Mouse (Mus musculus) mature B cell (primary cell): ENCODE results near the gene Dapl1.

Experiments
- in situ Hi-C: fragments of 300-500 bp; cut with MboI; formaldehyde crosslinking; loops from 2 replicates; pipeline ENCODE4 v1.14.3; 2019

The Dapl1 gene

DNA sequence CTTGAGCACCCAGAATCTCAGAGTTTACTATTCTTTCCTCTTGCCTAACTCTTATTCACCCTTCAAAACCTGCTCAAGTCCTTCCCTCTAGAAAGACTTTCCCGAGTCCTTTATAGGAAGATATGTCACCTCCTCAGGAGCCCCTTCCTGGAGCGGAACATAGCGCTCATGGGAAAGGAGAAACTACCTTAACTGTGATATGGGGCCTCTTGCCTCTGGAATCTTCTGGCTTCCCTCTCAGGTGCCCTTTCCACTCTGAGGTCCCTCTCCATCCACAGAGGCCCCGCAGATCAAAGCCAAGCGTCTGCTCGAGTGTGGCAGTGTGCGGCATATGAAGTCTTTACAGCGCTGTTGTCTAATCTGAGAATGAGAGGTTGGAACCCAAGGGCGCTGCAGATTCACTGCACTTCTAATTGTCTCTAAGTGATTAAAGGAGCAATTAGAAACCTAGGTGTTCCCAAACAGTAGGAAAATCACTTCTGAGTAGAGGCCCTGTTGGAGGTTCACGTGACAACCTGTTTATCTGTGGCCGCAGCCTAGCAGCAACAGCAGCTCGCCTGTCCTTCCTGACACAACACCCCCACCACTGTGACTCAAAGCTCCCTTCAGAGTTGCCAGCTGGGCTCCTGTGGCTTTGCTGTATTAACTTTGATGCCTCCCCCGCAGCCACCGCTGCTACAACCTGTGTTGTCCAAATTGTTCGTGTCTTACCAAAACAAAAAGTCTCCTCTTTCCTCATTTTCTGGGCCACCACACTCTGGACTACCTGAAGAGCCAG lies 49.7 kb downstream of the Dapl1 start:
- in situ Hi-C loops = loop anchor here (25.0 kb wide), 1 partner anchor 203 kb away; no protein-coding TSS in a partner anchor

DNA sequence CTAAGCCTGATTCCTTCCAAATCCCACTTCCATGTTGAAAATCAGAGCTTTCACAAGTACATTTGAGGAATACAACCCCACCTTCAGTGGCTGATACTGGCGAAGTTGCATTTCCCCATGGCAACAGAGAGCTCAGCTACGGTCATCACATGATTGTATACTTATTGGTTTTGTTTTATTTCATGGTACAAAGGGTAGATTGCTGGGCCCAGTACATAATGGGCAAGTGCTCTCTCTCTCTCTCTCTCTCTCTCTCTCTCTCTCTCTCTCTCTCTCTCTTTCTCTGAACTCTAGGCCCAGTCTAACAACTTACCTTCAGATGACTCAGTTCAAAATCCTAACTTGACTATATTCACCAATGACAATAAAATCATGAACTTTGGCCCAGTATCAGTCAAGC lies 52.5 kb downstream of the Dapl1 start:
- in situ Hi-C loops = loop anchor here (25.0 kb wide), 1 partner anchor 200 kb away; no protein-coding TSS in a partner anchor

DNA sequence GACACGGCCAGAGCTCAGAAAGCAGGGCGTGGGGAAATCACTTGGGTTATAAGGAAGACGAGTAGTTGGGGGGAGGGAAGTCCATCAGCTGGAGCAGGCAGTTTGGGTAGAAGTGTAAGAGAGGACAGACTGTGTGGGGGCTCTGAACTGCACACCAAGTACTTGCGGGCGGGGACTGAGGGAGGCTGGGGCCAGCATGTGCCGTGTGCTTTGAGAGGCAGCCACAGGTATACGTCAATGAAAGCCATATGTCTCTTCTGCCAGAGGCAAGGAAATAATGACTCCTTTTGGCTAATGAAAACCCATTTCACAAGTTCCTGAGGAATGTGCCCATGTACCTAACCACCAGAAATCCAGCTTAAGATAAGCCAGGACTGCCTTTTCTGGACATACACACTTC lies 53.6 kb downstream of the Dapl1 start:
- in situ Hi-C loops = loop anchor here (25.0 kb wide), 1 partner anchor 199 kb away; no protein-coding TSS in a partner anchor

DNA sequence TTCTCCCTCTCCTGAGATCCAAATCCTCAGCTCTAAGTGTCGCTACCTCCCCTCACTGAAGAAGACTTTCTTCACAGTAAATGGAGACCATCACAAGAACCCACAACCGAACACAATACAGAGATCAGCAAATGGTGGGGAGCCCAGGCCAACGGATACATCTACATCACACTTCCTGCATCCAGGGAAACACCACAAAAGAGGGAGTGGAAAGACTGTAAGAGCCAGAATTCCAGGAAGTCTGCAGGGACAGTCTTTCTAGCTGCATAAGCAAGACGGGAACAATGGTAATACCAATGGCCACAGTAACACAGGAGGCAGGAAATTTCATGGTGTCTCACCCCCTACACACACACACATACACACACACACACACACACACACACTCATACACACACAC lies 55.3 kb downstream of the Dapl1 start:
- in situ Hi-C loops = loop anchor here (25.0 kb wide), 1 partner anchor 198 kb away; no protein-coding TSS in a partner anchor

DNA sequence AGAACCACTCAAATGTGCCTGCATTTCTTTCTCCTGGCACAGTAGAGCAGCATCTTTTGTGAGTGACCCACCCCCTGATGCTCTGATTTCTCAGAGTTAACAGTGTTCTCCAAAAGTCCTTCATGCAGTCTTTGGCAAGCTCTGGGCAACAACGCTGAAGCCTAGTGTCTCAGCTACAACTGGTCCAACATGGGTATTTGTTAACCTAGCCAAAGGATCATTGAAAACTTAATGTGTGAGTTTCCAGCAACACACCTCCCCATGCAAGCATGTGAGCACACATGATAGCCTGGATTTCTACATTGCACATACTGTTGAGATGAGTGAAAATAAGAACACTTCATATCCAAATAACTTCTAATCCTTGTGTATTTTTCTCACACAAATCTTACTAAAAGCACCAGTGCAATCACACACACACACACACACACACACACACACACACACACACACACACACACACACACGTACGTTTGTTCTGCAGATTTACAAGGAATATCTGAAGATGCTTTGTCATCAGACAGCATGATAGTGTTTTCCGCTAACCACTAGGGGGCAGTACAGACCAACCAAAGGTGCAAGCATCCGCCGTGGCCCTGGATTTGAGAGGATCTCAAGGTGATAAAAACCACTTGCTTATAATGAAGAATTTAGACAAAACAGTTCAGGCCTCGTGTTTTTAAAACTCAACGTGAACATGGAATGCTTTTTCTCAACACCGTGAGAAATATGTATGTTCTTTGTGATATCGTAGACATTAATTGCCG lies 56.9 kb downstream of the Dapl1 start:
- in situ Hi-C loops = loop anchor here (25.0 kb wide), 1 partner anchor 196 kb away; no protein-coding TSS in a partner anchor

DNA sequence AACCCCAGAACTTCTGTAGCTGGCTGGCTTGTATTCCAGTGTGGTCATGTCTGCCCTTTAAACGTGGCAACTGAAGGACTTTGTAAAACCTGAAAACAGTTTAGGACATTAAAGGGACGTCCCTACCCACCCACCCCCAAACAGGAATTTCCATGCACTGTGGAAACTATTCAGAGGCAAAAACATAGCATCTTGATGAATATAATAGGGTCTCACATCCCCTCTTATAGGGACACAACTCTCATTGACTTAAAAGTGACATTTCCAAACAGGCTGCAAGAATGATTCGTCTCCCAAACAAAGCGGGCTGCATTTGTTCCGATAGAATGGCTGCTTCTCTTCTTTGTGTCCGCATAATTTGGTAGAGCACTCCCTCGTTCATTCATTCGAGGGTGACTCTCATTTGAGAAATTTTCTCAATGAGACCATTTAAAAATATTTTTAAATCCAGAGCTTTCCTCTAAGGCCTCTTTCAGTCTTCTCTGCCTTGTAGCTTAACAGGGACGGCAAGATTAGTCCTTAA lies 59.2 kb downstream of the Dapl1 start:
- in situ Hi-C loops = loop anchor here (25.0 kb wide), 1 partner anchor 194 kb away; no protein-coding TSS in a partner anchor

DNA sequence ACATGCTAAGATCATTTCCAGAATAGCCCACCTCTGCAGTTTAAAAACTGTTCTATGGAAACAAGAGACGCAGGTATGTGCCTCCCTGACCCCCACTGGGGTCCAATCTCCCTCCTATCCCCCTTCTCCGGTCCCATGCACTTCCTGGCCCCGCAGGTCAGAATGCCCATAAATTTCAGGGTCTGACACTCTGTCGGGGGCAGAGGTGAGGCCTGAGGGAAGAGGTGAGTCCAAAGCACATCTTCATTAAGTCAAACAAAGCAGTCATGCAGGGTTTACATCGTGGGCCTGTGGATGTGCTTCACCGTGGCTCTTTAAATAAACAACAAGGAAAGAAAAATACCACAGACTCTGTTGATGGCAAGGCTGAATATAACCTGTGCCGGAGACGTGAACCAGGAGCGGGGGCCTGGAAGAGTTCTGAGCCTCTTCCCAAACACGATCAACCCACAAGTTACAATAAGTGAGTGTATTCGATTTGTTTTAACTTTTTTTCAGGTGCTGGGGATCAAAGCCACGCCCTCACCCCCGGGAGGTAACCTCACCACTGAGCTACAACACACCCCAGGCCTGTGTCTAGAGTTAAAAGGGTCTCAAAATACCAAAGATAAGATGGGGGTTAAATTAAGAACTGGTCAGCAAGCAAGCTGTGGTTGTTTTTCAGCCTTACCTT lies 59.9 kb downstream of the Dapl1 start:
- in situ Hi-C loops = loop anchor here (25.0 kb wide), 1 partner anchor 193 kb away; no protein-coding TSS in a partner anchor

DNA sequence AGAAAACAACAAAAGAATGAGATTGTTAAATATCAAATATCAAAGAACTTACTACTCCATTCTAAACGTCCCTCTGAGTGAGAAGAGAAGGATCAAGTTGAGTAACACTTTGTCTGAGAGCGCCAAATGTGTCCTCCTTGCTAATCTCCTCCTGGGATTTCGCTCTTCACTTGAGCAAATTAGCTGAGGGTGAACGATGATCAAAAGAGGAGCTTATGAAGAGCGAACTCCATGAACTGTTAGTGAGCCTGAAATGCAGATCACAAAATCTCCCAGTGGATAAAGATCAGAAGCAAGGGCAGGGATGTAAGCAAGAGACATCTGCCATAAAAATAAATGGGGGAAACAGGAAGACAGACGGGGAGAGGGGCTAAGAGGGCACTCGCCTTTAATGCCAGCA lies 60.5 kb downstream of the Dapl1 start:
- in situ Hi-C loops = loop anchor here (25.0 kb wide), 1 partner anchor 192 kb away; no protein-coding TSS in a partner anchor

DNA sequence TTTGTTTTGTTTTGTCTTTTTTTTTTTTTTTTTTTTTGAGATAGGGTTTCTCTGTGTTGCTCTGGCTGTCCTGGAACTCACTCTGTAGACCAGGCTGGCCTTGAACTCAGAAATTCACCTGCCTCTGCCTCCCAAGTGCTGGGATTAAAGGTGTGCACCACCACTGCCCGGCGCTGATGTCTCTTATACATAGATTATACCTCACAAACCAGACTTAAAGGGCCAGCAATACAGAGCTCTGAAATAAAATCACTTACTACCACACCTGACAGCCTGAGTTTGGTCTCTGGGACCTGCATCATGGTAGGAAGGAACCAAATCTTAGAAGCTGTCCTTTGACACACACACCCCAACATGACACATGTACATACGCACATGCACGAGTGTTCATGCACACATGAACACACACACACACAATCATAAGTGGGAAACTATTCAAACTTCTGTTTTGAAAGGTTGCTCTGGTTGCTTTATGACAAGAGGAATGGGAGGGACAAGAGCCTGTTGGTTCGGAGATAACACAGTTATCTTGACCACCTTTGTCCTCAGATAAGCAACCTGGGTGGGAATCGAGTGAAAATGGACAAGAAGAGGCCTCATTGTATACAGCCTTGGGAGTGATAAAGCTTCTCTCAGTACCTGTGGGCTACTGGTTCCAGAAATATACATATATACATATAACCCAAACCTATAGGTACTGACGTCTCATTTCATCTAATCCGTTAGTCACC lies 63.1 kb downstream of the Dapl1 start:
- in situ Hi-C loops = loop anchor here (25.0 kb wide), 1 partner anchor 190 kb away; no protein-coding TSS in a partner anchor

DNA sequence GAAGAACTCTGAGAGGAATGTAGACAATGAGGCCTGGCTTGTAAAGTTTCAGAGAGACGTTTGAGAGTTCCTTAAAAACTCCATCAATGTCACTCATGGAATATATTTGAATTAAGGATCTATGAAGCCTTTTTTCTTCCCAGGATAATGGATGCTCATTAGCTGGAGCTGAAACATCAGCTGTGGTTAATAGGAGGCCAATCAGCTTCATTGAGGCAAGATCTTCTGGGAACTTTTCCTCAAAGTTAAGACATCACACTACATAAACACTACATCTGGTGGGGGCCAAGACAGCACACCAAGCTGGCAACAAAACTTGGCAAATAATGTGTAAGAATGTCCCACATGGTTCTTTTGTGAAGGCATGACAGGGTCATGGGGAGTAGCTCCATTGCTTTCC lies 68.3 kb downstream of the Dapl1 start:
- in situ Hi-C loops = no loop called here

DNA sequence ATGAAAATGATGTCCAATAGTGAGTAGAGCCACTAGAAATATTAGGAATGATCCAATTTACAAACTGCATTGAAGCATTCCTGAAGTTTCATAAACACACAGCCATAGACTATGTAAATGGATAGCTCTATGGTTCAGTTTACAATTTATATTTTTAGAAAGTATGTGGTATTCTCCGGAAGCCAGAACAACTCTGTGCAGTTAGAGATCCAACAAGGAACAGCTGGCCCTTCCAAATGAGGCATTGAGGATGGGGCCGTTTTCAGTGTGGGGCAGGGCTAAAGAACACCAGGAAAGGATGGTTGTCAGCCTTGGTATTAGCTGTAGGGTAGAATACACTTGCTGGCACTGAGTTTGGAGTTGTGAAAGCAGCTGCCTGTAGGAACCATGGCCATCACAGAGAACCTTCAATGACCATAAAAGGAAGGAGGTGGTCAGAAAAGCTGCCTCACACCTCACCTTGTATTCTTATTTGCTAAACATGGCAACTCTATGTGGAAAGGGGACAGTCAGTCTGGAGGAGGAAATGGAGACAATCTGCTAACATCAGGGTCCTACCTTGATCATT lies 70.0 kb downstream of the Dapl1 start:
- in situ Hi-C loops = no loop called here
